Mouse (Mus musculus) liver, embryonic 16.5 days (tissue): ENCODE data around the gene Haus8. TPM values are rescaled to one million over a fixed set of nuclear protein-coding genes. Genes with fewer than 3 reads are reported as not detected.
A peak's percentile ranks its signal among the peaks of the same experiment; 100 is the strongest.
"Not testable (repeated sequence)": the region's sequence is repeated elsewhere in the genome, so short reads cannot be mapped to it uniquely, and the experiment has no call there.

Experiments used
- ATAC-seq: fragments of 200-750 bp; cut with Nextera tagmentation; 2 replicates; pipeline ENCODE4 v1.8.0; 2017; ENCODE audit warnings: low read depth, mild to moderate bottlenecking, moderate number of reproducible peaks, moderate library complexity
- H3K27ac ChIP-seq: fragments of 300-500 bp; sonication (generic); 2 replicates; pipeline ENCODE4 v1.5.1; 2014; ENCODE audit warnings: mild to moderate bottlenecking, low read length
- H3K27me3 ChIP-seq: fragments of 300-500 bp; sonication (generic); 2 replicates; pipeline ENCODE4 v1.6.1; 2014; ENCODE audit warnings: low read depth, low read length, mixed read lengths; ENCODE audit not compliant: control insufficient read depth, insufficient read depth
- H3K36me3 ChIP-seq: fragments of 300-500 bp; sonication (generic); 2 replicates; pipeline ENCODE4 v1.6.1; 2014; ENCODE audit warnings: mild to moderate bottlenecking; ENCODE audit not compliant: control insufficient read depth, insufficient read depth
- H3K4me1 ChIP-seq: fragments of 300-500 bp; sonication (generic); 2 replicates; pipeline ENCODE4 v1.6.1; 2014; ENCODE audit warnings: low read depth, low read length, mixed read lengths; ENCODE audit not compliant: control insufficient read depth
- H3K4me2 ChIP-seq: fragments of 300-500 bp; sonication (generic); 2 replicates; pipeline ENCODE4 v1.6.1; 2014; ENCODE audit warnings: low read depth, low read length, mixed read lengths
- H3K4me3 ChIP-seq: fragments of 300-500 bp; sonication (generic); 2 replicates; pipeline ENCODE4 v1.5.1; 2014; ENCODE audit warnings: low read depth, mild to moderate bottlenecking, low read length
- H3K9ac ChIP-seq: fragments of 300-500 bp; sonication (generic); 2 replicates; pipeline ENCODE4 v1.6.1; 2014; ENCODE audit warnings: low read depth, low read length
- H3K9me3 ChIP-seq: fragments of 300-500 bp; sonication (generic); replicated peaks from 2 replicates; pipeline ENCODE4 v1.6.1; 2016; ENCODE audit warnings: low read length; ENCODE audit not compliant: control insufficient read depth
- WGBS: fragments of 180-500 bp; shearing (Covaris S2); extraction: QIAGEN DNeasy Blood & Tissue Kit; methylation state at CpG from one replicate; pipeline ENCODE4 v1.1.7; 2014; ENCODE audit not compliant: insufficient replicate concordance; 5-methylcytosine and 5-hydroxymethylcytosine counted together
- polyA plus RNA-seq: library from polyadenylated mRNA; unstranded; fragments of >200 nt; fragmentation: Nextera tagmentation; extraction: Ambion mirVana; gene quantifications from 2 replicates; pipeline ENCODE4 v1.2.1, GENCODE M21; 2015

The Haus8 gene
- polyA plus RNA-seq, 1 experiment from 2014 or later: 42.8 TPM

DNA sequence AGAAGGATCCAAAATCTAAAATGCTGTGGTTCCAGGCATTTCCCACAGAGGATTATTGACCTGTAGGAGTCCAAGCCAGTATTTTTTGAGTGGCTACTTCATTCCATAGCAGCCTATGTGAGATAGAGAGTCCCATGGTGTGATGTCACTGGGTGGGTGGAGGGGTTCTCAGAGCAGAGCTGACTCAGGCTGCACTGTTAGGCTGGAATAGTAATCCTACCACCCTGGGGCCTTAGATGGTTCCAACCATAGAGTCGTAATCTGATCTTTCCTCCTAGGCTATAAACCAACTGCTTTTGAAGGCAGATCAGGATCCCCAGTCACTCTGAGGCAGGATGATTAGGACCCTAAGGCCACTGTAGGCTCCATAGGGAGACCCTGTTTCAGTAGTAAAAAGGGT is 6.7 kb upstream of the Haus8 start:
- H3K27me3 ChIP-seq, H3K36me3 ChIP-seq, H3K4me1 ChIP-seq, H3K4me2 ChIP-seq, H3K27ac ChIP-seq, H3K9me3 ChIP-seq, ATAC-seq, H3K9ac ChIP-seq, H3K4me3 ChIP-seq: not testable (repeated sequence)
- 64% methylated on average over 1 of the region's 1 CpGs for WGBS

DNA sequence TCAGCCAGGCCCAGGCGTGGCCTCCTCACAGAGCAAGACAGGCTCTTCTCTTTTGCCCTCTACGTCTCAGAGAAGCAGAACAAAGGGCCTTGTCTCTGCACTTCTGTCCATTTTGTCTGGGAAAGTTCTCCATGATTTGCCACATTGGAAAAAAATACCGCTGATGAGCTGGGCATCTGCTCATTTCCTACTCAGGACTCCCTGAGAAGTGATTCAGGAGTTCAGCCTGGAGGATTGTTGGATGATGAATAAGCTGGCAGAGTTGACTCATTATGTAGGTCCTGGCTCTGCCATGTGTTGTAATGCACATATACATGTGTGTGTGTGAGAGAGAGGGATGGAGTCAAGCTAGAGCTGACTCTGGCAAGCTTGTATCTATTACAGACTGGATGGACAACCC is 3.4 kb upstream of the Haus8 start:
- no peak overlapping the region for H3K27ac ChIP-seq
- H3K27me3 ChIP-seq: no peaks in the 10 kb centered on the region
- H3K4me2 ChIP-seq: no peak overlapping the region
- peaks cover 20% of the 10 kb centered on the region for H3K4me1 ChIP-seq
- H3K9me3 ChIP-seq: no peaks in the 10 kb centered on the region
- no peaks in the 10 kb centered on the region; the same call in 1 of the 2 replicates for H3K36me3 ChIP-seq
- ATAC-seq: no peak
- H3K9ac ChIP-seq: no peak overlapping the region
- 82% methylated on average over 3 of the region's 3 CpGs for WGBS
- no peak overlapping the region for H3K4me3 ChIP-seq

DNA sequence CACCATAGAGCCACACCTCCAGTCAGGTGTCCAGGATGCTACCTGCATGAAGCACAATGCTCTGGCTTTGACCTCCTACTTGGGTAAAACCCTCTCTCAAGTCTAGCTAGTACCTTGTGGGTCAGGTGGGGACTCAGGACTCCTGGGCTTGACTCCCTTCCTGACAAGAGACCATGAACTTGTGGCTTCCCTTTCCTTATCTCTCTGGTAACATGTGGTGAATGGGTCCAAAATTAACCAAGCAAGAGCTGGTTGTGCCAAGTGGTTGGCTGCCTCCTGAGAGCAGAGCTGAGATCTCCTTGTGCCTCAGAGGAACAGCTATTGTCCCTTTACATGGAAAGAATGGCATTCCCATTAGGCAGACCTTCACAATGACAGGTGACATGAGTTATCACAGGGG is 1.7 kb upstream of the Haus8 start:
- no peak for ATAC-seq
- peaks cover 23% of the 10 kb centered on the region for H3K4me1 ChIP-seq
- H3K27ac ChIP-seq: no peak overlapping the region
- H3K9ac ChIP-seq: no peak overlapping the region
- no peaks in the 10 kb centered on the region; the same call in 1 of the 2 replicates for H3K36me3 ChIP-seq
- no peak overlapping the region for H3K4me3 ChIP-seq
- H3K9me3 ChIP-seq: no peaks in the 10 kb centered on the region
- H3K4me2 ChIP-seq: no peak overlapping the region
- H3K27me3 ChIP-seq: no peaks in the 10 kb centered on the region

DNA sequence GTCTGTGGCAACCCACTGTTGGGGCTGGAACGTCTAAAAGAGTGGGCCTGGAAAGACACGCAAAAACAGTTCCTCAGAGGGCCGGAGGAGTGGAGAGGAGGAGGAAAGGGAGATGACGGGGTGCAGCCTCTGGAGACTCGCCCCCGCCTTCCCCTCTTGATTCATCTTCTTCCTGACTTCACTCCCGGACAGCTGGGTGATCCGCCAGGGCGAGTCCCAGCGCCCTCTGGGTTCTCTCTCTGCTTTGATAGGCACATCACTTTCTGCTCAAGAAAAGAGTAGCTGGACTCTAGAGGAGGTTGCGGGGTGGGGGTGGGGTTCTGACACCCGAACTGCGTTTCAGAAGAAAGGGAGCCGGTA is 397 bp upstream of the Haus8 start:
- under 1% methylated on average over 14 of the region's 14 CpGs for WGBS

DNA sequence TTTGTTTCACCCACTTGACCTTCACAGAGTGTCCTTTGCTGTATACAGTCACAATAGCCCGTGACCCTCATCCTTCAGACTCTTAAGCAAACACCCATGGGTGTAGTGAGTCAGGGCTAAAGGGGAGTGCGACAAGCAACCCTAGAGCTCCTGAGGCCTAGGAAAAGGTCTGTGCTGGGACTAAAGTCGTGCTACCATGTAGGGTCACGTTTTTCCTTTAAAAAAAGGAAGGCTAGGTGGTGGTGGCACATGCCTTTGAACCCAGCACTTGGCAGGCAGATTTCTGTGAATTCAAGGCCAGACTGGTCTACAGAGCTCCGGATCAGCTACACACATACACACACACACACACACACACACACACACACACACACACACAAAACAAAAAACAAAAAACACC is 1.1 kb downstream of the Haus8 start:
- WGBS: 16% methylated on average over 5 of the region's 5 CpGs
- Histone ChIP-seq H3K36me3 (no peaks in the 10 kb centered on the region; the same call in 1 of the 2 replicates), H3K9ac (peak overlapping the region; percentile 88), H3K4me2 (peak overlapping the region; percentile 92), H3K27ac (peak overlapping the region; percentile 94), H3K4me1 (peaks cover 32% of the 10 kb centered on the region), H3K9me3 (no peaks in the 10 kb centered on the region), H3K27me3 (no peaks in the 10 kb centered on the region), H3K4me3 (peak overlapping the region; percentile 87)
- no peak for ATAC-seq

More for the DNA sequence above, 397 bp upstream of the Haus8 start:
- H3K9ac ChIP-seq: peak overlapping the region; percentile 88
- peak overlapping the region; percentile 83 for H3K27ac ChIP-seq
- no peak for ATAC-seq
- no peaks in the 10 kb centered on the region; the same call in 1 of the 2 replicates for H3K36me3 ChIP-seq
- H3K27me3 ChIP-seq: no peaks in the 10 kb centered on the region
- peak overlapping the region; percentile 87 for H3K4me3 ChIP-seq
- H3K4me1 ChIP-seq: peaks cover 23% of the 10 kb centered on the region
- peak overlapping the region; percentile 88 for H3K4me2 ChIP-seq
- no peaks in the 10 kb centered on the region for H3K9me3 ChIP-seq

DNA sequence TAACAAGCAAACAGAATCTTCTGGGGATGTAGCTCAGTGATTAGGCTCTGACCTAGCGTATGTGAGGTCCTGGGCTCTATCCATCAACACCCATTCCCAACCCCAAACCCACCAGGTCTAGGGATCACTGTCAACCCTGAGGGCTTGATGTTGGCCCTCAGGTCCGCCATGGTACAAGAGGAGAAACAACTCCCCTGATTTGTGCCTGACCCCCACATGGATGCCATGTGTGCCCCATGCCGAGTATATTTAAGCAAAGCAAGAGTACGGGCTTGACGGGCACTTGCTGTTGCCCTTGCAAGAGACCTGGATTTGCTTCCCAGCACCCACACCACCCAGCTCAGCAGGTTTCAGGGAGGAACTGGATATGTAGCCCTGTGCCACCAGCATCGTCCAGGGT is 4.4 kb downstream of the Haus8 start:
- peaks cover 20% of the 10 kb centered on the region for H3K4me1 ChIP-seq
- not testable (repeated sequence) for ATAC-seq, H3K36me3 ChIP-seq, H3K9ac ChIP-seq, H3K27ac ChIP-seq, H3K27me3 ChIP-seq, H3K4me3 ChIP-seq, H3K4me2 ChIP-seq, H3K9me3 ChIP-seq
- 81% methylated on average over 6 of the region's 6 CpGs for whole genome bisulfite sequencing

DNA sequence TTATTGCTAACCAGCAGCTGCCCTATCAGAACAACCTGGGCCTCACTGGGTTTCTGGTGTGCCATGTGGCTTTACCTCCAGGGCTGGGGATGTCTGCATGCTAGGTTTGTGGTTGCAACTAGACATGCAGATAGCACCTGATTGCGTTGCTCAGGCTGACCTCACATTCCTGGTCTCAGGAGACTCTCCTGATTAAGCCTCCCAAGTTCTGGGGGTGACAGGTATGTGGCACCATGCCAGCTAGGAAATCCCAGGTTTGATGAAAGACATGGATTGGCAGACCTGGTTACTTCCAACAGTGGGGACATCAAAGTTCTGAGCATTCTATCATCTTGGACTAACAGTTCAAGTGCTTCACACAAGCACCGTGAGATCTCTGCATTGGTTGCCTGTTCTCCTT is 5.0 kb downstream of the Haus8 start:
- Histone ChIP-seq H3K27me3 (no peaks in the 10 kb centered on the region), H3K4me1 (peaks cover 18% of the 10 kb centered on the region), H3K4me3 (no peak overlapping the region), H3K4me2 (no peak overlapping the region), H3K9me3 (no peaks in the 10 kb centered on the region), H3K36me3 (peaks cover under 1% of the 10 kb centered on the region; the same call in 1 of the 2 replicates), H3K27ac (no peak overlapping the region), H3K9ac (no peak overlapping the region)
- WGBS: 76% methylated on average over 2 of the region's 2 CpGs
- no peak for ATAC-seq

DNA sequence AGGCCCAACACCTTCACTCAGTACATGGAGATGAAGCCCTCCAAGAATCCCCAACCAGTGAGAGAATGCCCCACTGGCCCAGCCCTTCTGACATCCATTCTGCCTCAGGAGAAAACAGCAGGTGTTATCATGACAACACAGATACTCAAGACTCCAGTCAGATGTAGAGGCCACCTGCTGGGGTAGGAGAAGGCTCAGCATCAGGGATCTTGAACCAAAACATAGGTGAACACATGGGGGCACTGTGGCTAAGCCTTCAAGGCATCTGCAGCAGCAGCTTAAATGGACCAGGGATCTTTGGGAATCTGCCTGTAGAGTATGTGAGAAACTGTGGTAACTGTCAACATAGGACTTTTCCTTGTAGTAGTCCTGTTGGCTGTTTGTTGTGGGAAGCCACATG is 11.5 kb downstream of the Haus8 start:
- ATAC-seq: peak; percentile 48

DNA sequence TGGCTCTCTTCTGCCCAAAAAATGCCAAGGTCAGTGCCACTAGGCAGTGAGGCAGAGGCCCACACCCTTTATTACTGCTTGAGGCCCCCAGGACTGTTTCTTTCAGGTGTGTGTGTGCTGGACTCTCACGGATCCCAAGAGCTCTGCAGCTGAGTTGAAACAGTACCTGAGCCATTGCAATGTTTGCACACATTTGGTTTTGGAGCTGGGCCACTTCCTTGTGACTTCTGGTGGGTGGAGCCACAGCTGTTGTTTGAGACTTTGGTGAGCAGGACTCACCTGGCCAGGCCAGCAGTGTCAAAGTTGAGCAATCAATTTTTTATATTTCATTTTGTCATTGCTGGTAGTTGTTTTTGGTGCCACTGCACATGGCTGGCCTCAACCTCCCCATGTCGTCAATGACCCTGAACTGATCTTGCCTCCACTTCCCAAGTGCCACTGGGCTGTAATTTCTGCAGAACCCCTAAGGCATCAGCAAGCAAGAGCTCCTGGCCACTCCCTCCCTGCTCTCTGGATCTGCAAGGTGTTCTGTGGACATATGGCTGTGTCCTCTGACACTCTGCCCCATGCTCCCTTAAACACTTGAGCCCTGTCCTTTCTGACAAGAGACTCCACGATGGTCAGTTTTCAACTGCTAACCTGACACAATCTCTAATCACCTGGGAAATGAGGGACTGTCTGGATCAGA is 16.0 kb downstream of the Haus8 start:
- no peak overlapping the region for H3K4me3 ChIP-seq
- H3K27ac ChIP-seq: no peak overlapping the region
- H3K4me2 ChIP-seq: no peak overlapping the region
- H3K9ac ChIP-seq: no peak overlapping the region
- H3K4me1 ChIP-seq: no peaks in the 10 kb centered on the region
- H3K9me3 ChIP-seq: no peaks in the 10 kb centered on the region
- no peaks in the 10 kb centered on the region for H3K27me3 ChIP-seq
- peaks cover 13% of the 10 kb centered on the region for H3K36me3 ChIP-seq
- 71% methylated on average over 3 of the region's 3 CpGs for WGBS
- ATAC-seq: no peak

More for the DNA sequence above, 11.5 kb downstream of the Haus8 start:
- Histone ChIP-seq H3K27me3 (no peaks in the 10 kb centered on the region), H3K4me1 (peaks cover 4% of the 10 kb centered on the region), H3K9ac (no peak overlapping the region), H3K4me2 (no peak overlapping the region), H3K4me3 (no peak overlapping the region), H3K36me3 (peaks cover 15% of the 10 kb centered on the region), H3K9me3 (no peaks in the 10 kb centered on the region), H3K27ac (no peak overlapping the region)
